Mouse (Mus musculus) thymus, postnatal 36 days (tissue): ENCODE data around the gene Rft1.
"Not testable (repeated sequence)": the region's sequence is repeated elsewhere in the genome, so short reads cannot be mapped to it uniquely, and the experiment has no call there.

Source experiments
- DNase-seq, 2 experiments: peaks; one replicate each; pipeline ENCODE4 v3.0.0; 2022; ENCODE audit warnings: mixed read lengths in 2 of 2

The Rft1 gene

GRCm38 (mm10) chr14:30674947-30675346, 20.8 kb downstream of the Rft1 start:
- peak; percentile 55 to 67 for DNase-seq

- DNase-seq = no peak
Observed at GRCm38 (mm10) chr14:30682131-30682530, 28.0 kb downstream of the Rft1 start.

DNA sequence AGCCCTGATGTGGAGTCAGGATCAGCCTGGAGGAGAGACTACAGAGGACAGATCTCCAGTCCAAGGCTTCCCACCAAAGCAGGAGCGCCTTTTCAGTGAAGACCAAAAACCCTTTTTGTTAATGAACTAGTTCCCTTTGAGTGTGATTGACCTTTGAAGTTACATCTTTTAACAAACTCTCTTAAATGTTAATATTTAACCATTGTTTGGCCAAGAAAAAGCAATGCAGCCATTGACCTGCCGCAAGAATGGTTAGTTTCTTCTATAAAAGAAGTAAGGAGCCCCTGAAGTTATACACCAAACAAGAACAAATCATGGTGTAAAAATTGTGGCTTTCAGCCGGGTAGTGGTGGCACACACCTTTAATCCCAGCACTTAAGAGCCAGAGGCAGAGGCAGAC, 36.5 kb downstream of the Rft1 start:
- DNase-seq = no peak

DNA sequence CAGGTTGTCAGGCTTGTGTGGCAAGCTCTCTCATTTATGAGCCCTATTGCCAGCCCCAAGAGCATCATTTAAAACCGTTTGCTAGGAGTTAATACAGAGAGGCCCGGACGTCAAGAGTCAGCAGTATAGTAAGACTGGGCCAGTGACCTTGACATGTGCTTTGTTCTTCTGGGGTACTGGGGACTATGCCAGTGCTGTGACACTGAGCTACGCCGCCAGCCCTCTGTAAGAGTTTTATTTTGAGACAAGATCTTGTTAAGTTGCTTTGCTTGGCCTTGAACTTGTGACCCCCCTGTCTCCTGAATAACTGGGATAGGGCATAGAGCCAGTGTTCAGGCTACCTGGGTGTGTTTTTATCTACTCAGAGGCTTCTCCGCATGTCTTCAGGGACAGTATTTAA, 38.3 kb downstream of the Rft1 start:
- DNase-seq = no peak

- DNase-seq = no peak
Observed at GRCm38 (mm10) chr14:30694786-30695185, 40.6 kb downstream of the Rft1 start.

DNA sequence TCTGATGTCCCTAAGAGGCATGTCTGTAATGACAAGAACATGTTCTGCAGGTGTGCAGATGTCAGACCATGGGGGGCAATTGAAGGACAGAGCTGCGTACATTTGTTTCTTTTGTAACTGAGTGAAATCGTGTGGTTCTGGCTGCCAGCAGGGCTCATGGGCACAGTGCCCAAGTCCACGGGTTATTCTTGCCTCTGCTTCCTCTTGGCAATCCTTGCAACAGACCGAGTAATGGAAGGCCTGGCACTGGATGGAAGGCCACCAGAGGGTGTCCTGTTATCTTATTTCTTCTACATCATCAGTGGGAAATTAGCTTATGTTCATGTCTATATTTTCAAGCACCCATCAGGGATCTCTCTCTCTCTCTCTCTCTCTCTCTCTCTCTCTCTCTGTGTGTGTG, 41.4 kb downstream of the Rft1 start:
- DNase-seq = no peak

DNA sequence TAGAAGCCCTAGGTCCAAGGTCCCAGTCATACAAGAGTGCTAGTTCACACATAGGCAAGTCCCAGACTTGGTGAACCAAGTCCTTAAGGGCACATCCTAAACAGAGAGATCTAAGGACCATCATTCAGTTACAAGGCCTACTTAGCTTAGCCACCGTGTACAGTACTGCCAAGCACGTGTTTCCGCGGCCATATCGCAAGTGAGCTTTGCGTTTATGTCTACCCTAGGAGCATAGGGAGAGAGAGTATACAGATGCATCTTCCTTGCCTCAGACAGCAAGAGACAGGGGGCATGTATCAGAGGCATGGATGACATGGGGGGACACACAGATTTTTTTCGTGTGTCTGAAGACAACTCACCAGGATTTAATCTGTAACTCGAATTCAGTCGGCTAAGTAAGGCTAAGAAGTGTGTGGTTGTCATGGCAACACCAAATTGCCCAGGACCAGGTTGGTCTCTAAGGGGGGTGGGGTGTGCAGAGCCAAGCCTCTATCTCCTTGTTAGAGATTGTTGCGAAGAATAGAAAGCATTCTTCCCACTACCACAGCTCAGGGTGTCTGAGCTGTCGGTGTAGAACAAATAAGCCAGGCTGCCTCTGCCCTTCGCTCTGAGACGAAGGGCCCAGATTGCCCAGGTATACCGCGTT, 43.4 kb downstream of the Rft1 start:
- DNase-seq = no peak

- peak; percentile 43 to 48 for DNase-seq
Observed at GRCm38 (mm10) chr14:30699656-30700055, 45.5 kb downstream of the Rft1 start.

DNA sequence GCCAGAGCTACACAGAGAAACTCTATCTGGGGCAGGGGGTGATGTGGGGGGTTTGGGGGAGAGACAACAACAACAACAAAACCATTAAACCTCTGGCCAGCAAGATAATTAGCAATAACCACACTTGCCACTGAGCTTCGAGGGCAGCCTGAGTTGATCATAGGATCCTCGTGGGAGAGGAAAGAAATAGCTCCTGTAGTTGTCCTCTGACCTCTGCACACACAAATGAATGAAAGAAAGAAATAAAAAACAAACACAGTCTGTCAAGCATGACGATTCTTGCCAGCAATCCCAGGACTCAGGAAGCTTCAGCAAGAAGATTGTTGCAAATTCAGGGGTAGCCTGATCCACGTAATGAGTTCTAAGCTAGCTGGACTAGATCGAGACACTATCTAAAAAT, 48.4 kb downstream of the Rft1 start:
- no peak for DNase-seq

DNA sequence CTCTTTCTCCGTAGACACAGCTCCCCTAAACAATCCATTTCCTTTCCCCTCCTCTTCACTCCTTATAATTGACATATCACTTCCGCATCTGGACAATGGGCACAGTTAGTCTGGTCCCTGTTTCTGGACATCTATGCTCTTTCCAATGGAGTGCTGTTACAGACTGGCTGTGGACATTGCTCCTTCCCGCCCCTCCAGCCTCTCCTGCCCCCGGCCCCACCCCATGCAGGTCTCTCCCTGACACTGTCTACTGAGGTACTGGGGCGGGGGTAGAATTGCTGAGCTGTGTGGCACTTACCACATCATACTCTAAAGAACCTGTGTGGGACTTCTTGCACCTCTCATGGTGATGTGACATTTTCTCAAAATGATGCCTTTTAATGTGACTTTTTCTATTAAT, 48.9 kb downstream of the Rft1 start:
- no peak for DNase-seq

- no peak for DNase-seq
Observed at GRCm38 (mm10) chr14:30704098-30704855, 50.1 kb downstream of the Rft1 start.

GRCm38 (mm10) chr14:30711892-30712291, 57.7 kb downstream of the Rft1 start:
- DNase-seq = no peak

DNA sequence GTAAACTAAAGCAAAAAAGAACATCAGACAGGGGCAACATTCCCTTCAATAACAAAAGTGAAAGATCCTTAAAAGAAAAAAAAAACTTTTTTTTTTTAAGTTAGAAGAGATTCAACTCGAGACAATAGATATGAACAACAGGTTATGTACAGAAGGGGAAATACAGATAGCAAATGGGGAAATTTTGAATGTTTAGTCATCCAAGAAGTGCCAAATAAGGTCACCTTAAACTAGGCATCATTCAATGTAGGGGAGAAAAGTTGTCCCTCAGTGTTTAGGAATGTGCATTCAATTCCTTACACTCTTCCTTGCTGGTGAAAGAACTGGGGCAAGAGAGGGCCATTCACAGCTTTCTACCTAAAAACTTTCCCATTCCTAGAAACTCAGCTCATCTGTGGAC, 59.6 kb downstream of the Rft1 start:
- no peak for DNase-seq

DNA sequence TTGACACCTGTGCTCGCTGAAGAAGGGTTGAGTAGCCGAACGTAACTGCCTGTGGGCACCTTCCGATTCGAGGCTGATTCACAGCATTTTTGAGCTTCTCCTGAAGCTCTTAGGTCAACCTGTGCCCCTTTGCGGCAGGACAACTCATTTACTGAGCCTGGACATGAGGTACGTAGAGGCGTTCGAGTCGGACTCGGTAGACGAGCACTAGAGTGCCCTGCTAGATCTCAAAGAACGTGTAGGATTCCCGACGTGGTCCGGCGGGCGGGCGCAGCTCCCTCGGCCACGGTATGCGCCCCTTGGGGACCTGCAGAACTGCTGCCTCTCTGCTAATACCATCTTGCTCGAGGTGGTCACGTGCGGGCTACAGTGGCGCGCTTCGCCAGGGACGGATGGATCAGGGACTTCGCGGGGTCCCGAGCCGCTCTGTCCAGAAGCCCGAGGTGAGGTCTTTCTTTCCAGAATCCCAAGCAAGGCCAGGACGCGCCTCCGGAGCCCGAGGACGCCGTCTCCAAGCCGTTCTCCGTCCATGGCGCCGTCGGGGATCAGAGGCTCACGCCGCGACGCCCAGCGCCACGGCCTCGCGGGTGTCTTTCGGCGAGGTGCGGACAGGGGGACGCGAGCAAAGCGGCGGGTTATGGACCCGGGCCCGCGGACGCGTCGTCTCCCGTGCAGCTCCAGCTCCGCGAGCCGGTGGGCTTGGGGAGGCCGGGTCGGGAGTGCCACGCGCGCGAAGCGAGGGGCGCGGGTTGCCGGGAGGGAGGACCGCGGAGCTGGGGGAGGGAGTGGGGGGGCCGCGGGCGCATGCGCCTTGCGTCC, 60.8 kb downstream of the Rft1 start, which contains the start of gene Sfmbt1:
Sfmbt1 (plus strand) TSS at position 51 of the 819 bp plus-strand sequence.
- no peak for DNase-seq

DNA sequence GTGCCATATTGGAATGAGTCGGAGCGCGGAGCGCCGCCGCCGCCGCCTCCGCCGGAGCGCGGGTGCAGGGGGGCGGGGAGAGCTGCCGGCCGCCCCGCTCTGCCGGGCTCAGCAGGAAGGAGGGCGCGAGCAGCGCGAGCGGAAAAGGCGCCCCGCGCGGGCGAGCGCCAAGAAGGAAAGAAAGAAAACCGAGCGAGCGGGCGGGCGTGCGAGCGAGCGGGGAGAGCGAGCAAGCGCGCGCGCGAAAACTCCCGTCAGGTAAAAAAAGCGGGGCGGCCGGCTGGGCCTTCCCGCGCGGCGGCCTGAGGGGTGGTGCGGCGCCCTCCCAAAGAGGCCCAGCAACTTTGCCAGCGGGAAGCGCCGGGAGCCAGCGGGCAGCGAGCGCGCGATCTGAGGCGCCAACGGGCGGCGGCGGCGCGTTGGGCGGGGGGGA, 61.5 kb downstream of the Rft1 start:
- peak; percentile 81 to 89 for DNase-seq

- peak; percentile 61 to 69 for DNase-seq
Observed at GRCm38 (mm10) chr14:30716051-30716952, 62.1 kb downstream of the Rft1 start.

DNA sequence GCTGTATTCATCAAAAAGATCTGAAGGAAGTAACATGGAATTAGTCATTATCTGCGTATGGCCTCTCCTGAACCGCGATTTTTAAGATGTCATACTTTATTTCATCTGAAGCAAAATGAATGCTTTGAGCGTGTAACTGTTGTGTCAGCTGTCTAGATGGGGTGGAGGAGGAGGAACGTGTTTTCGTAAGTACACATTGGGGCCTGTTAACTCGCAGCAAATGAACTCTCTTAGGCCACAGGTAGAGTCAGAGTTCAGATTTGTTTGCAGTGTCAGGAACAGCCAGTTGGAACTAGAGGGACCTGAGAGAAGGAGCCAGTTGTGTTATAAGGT, 62.8 kb downstream of the Rft1 start:
- DNase-seq = no peak

GRCm38 (mm10) chr14:30718696-30719095, 64.5 kb downstream of the Rft1 start:
- DNase-seq = not testable (repeated sequence)

- DNase-seq = no peak
Observed at GRCm38 (mm10) chr14:30719514-30719913, 65.4 kb downstream of the Rft1 start.

- no peak for DNase-seq
Observed at GRCm38 (mm10) chr14:30721850-30722249, 67.7 kb downstream of the Rft1 start.

GRCm38 (mm10) chr14:30722406-30722805, 68.2 kb downstream of the Rft1 start:
- DNase-seq = no peak

- no peak for DNase-seq
Observed at GRCm38 (mm10) chr14:30731896-30732295, 77.7 kb downstream of the Rft1 start.

- no peak for DNase-seq
Observed at GRCm38 (mm10) chr14:30734665-30735064, 80.5 kb downstream of the Rft1 start.
